Mouse (Mus musculus): ENCODE data around the gene Oaz1.

The Oaz1 gene

DNA sequence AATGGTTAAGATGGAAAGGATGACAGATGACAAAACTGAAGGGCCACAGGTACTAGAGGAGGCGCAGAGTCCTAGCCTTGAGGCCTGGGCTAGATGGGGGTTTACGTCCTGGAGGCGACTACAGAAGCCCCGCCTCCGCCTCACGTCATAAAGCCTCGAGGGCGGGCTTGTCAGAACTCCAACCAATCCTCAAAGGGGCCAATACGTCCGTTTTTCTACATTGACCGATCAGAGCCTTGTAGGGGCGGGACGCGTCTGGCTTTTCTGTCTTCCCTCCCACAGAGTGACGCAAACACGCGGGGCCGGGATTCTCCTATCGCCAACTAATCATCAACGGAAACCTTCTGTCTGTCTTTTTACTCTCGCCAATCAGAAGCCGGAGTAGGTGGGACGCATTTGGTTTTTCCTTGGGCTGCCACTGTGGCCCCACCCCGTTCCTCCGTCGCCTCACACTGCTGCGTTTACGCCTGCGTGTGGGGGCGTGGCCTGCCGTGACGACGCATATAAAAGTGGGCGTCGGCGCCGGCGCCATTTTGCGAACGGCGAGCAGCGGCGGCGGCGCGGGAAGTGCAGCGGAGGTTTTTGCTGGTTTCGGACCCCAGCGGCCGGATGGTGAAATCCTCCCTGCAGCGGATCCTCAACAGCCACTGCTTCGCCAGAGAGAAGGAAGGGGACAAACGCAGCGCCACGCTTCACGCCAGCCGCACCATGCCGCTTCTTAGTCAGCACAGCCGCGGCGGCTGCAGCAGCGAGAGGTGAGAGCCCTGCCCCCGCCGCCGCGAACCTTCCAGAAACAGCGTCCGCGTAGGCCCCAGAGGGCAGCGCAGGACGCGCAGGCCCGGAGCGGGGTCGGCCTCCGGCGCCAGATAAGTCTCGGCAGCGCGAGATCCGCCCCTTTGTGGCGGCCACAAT lies at the start of gene Oaz1:
TSS of gene Oaz1 (plus strand) at position 506 of the 912 bp plus-strand sequence.
- peak; percentile 100 for DNase-seq (ENCODE audit: low read depth, low spot score)

DNA sequence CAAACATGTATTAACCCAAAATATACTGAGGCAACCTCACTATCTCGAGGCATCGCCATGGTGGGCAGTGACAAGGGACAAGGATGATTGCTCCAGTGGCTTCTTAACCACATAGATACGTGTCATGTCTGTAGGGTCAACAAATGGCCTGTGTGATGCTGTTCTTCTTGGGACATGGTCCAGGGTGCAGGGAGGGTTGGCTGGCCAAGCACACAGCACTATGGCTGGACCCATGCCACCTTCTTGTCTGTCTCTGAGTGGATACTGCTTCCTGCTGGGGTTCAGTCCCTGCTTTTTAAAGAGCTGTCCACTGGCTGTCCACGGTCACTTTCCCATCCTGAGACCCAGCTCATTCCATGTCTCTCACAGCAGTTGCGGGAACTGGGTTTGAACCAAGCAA lies 49.3 kb upstream of the Oaz1 start:
- DNase-seq (ENCODE audit: low read depth, low spot score), result no peak

DNA sequence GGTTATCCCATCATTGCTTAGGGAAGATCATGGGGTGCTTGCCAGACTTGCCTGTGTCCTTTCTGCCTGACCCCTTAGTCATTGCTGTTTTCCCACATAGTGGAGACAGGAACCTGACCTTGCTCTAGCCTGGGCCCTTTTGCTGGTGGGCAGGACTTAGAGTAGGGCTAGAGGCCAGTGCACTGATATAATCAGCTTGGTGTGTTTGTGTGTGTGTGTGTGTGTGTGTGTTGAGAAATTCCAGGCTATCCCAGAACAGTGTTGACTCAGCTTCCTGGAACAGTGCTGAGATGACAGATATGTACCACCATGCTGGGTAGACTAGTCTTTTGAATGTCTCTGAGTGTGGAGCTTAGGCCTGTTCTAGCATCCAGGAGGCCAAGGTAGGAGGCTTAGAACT lies 46.9 kb upstream of the Oaz1 start:
- DNase-seq (ENCODE audit: low read depth, low spot score), result no peak

DNA sequence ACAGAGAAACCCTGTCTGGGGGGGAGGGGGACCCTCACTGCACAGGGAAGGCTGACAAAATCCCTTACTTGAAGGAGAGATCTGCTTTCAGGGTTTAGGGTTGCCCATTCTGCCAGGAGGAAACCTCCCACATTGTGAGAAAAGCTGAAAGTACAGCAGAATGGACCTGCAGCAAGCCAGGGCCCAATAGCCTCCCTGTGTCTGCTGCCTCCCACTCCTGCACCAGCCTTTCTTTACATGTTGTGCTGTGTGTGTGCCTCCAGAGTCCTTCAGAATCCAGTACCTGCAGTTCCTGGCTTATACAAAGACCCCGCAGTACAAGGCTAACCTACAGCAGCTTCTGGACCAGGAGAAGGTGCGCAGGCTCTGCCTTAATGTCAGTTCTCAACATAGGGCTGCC lies 42.2 kb upstream of the Oaz1 start:
- no peak for DNase-seq (ENCODE audit: low read depth, low spot score)

DNA sequence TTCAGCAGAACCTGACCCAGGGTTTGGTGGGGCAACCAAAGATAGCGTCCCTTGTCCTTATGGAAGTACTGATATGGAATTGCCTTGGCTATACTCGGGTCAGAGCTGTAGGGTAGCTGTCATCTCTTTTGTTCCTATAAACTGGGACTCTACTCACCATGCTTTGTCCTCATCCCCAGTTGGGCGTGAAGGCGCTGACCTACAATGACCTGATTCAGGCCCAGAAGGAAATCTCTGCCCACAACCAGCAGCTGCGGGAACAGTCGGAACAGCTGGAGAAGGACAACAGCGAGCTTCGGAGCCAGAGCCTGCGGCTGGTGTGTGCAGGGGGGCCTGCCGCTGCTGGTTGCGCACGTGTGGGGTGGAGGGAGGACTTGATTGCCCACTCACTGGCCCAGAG lies 41.6 kb upstream of the Oaz1 start:
- DNase-seq (ENCODE audit: low read depth, low spot score), result peak; percentile 47

DNA sequence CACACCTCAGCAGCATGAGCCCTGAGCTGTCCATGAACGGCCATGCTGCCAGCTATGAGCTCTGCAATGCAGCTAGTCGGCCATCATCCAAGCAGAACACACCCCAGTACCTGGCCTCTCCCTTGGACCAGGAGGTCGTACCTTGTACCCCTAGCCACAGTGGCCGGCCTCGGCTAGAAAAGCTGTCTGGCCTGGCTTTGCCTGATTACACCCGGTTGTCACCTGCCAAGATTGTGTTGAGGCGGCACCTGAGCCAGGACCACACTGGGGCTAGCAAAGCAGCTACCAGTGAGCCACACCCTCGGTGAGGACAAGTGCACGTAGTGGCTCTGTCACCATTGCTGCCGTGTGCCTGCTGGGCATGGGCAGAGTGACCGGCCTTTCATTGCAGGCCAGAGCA lies 40.5 kb upstream of the Oaz1 start:
- DNase-seq (ENCODE audit: low read depth, low spot score), result no peak

DNA sequence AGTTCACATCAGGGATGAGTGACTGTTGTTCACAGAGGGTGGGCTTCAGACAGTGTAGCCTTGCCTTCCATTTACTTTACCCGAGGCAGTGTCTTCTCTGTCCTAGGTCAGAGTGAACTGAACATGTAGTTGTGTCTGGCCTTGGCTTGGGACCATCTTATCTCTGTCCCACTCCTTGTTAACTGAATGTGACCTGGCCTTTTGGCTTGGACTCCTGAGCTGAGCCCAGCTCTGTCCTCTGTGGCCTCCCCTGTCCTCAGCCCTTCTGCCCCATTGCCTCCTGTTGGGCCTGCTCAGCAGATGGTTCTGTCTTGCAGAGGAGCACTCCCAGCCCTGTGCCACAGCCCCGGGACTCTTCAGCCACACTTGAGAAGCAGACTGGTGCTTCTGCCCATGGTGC lies 38.9 kb upstream of the Oaz1 start:
- no peak for DNase-seq (ENCODE audit: low read depth, low spot score)

DNA sequence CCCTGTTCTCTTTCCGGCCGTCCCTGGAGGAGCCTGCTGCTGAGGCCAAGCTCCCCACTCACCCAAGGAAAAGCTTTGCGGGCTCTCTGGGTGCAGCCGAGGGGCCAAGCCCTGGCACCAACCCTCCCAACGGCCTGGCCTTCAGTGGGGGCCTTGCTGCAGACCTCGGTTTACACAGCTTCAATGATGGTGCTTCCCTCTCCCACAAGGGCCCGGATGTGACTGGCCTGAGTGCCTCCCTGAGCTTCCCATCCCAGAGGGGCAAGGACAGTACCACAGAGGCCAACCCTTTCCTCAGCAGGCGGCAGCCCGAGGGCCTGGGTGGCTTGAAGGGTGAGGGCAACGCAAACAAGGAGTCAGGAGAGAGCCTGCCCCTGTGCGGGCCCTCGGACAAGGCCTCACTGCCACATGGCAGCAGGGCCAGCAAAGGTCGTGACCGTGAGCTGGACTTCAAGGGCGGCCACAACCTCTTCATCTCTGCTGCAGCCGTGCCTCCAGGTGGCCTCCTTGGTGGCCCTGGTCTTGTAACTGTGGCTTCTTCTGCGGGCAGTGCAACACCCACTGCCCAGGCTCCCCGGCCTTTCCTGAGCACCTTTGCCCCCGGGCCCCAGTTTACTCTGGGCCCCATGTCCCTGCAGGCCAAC lies 35.6 kb upstream of the Oaz1 start:
- DNase-seq (ENCODE audit: low read depth, low spot score), result no peak

DNA sequence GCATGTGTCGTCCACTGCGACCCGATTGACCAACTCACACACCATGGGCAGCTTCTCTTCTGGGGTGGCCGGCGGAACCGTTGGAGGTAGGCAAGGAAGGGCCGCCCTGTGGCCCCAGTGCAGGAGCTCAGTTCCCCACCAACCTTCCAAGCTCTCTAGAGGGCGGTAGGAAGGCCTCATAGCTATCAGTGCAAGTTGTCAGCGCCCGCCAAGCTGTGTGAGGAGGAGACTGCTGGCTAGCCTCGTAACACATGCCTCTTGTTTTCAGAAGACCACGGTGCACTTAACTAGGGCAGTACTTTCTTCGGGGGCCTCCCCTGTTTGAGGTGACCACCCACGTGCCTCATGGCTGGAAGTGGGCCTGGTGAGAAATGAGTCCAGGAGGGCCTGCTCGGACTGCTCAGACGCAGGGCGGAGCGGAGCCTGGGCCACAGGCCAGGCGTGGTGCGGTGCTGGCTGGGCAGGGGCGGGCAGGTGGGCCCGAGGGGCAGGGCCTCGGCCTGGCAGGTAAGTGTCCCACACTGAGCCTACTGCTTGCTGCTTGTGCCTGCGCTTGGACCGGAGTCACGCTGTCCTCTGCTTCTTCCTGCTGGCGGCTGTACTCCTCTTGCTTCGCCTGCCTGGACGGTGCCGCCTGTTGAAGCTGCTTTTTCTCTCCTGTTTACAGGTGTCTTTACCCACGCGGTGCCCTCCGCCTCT lies 34.8 kb upstream of the Oaz1 start:
- DNase-seq (ENCODE audit: low read depth, low spot score), result no peak

DNA sequence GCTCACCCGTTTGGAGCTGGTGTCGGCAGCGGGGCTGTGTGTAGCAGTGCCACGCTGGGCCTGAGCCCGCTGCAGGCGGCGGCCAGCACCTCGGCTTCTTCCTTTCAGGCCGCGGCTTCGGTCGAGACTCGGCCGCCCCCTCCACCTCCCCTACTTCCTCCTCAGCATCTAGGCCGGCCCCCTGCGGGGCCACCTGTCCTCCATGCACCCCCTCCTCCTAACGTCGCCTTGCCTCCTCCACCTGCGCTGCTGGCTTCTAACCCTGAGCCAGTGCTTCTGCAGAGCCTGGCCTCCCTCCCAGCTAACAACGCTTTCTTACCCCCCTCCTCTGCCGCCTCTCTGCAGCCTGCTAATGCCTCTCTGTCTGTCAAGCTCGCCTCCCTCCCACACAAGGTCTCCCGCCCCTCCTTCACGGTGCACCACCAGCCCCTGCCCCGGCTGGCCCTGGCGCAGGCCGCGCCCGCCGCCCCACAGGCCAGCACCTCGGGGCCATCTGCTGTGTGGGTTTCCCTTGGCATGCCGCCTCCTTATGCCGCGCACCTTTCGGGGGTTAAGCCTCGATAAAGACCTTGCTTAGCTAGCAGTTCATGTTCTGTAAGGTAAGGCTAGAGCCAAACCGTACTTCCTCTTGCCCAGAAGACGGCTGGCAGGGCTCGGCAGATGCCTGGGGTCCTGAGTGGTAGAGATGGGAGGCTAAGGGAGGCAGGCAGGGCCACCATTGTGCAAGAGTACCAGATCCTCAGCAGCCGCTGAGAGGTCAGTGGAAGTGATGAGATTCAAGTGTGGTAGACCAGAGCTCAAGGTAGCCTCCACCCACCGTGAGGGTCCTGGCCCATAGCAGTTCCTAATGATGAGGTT lies 34.1 kb upstream of the Oaz1 start:
- no peak for DNase-seq (ENCODE audit: low read depth, low spot score)

DNA sequence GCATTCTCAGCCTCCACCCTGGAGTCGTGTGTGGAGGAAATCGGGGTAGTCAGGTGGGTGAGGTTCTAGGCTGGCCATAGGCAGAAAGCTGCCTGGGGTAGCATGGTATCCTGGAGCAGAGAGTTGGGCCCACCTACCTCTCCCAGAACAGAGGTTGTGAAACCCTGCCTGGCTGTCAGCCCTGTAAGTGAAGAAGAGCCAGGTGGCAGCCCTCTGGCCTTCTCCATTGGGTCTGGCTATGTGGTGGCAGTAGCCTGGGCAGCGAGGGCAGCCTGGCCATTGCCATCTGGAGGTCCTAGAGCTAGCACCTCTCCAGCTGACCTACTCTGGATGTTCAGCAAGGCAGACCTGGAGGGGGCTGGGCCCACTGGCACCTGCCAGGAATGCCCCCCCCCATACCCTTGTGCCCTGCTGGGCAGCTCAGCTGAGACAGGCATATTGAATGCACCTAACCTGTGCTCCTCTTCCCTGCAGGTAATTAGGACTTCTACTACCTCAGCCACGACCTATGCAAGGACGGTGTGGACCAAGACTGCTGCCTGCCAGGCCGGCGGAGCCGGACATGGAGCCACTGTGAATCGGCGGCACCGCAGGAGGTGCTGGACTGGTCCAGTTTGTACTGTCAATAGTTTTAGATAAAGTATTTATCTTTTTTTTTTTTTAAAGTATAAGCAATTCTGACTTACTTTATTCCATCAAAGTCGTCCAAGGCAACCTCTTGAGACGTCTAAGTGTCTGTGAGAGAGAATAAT lies 33.2 kb upstream of the Oaz1 start:
- DNase-seq (ENCODE audit: low read depth, low spot score), result no peak

DNA sequence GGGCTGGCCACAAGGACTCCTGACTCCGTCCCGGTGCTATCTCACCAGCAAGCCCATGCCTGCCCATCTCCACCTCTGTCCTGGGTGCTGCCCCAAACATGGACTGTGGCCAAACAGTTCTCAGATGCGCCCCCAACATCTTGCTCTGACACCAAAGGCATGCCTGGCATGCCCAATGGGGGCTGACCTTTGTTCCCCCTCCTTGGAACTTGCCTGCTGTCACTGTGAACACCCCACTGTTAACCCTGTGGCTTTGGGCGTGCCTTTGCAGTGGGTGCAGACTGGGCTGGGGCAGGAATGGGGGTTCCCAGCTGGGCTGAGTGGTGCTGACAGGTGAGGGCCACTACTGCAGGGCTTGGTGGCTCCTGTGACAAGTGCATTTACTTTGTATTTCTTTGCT lies 32.7 kb upstream of the Oaz1 start:
- DNase-seq (ENCODE audit: low read depth, low spot score), result no peak

DNA sequence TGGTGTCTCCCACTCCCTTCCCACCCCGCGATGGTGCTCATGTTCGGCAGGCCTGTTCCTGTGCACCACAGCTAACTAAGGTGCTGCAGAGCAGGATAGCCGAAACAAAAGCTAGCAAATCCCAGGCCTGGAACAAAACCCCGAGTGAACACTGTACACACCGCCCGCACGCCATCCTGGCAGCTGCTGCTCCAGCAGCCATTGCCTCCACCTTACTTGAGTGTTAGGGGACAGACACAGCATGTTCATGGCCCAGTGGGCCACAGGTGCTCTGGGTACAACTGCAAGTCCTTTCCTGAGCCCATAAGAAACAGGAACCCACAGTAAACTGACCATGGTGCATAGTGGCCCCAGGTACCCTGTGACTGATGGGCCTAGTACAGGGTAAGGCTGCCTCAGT lies 31.7 kb upstream of the Oaz1 start:
- no peak for DNase-seq (ENCODE audit: low read depth, low spot score)

DNA sequence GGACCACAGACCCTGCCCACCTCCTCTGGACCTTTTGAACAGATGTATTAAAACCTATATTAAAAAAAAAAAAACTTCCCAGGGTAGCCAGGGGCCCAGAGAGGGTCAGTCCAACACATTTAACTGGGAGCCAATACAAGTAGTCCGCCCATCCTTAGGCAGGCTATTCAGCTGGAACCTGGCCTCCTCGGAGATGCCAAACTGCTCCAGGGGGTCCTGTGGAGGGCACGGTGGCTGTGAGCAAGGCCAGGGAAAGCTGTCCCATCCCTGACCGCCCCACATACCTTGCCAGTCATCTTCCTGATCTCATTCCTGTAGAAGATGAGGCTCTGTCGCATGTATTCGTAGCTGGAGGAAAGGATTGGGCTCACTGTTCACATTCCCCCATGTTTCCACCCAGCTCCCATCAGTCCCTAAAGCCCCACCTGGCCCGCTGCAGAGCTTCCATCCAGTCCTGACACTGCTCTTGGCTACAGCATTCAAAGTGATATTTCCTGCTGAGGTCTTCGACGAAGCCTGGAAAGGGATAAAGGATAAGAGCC lies 30.1 kb upstream of the Oaz1 start:
- no peak for DNase-seq (ENCODE audit: low read depth, low spot score)

DNA sequence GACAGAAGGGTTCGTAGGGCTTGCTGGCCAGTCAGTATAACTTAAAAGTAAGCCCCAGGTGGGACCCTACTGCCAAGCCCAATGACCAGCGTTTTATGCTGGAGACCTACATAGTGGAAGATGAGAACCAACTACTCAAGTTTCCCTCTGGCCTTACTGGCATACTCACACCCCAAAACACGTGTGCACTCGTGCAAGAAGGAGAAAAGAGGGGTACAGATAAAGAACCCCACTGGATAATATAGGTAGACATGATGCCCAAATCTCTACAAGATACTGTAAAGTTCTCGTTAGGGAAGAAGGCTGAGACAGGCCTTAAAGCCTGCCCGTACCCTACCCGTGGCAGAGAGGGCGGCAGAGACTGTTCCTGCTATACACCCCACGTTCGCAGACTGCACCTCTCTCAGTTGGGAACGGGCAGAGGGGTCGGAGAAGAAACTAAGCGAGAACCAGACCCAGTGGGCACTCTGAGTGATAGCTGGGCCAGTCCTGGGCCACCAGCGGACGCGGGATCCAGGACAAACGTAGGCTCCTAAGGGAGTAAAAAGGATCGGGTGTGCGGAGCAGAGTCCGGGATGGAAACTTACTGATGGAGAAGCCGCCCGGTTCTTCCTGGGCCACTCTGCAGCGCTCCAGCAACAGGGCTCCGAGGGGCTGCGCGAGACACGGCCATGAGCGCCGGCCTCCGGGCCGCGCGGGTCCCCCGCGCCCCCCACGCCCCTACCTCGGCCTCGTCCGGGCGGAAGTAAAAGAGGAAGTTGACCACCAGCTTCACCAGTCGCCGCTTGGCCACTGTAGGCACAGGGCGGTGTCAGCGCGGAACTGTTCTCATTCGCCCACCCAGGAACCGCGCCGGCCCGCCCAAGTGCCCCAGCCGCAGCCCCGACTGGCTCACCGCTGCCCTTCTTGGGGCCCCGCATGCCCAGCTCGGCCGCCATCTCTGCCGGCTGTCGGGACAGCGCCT lies 29.0 kb upstream of the Oaz1 start:
- peak; percentile 51 for DNase-seq (ENCODE audit: low read depth, low spot score)

DNA sequence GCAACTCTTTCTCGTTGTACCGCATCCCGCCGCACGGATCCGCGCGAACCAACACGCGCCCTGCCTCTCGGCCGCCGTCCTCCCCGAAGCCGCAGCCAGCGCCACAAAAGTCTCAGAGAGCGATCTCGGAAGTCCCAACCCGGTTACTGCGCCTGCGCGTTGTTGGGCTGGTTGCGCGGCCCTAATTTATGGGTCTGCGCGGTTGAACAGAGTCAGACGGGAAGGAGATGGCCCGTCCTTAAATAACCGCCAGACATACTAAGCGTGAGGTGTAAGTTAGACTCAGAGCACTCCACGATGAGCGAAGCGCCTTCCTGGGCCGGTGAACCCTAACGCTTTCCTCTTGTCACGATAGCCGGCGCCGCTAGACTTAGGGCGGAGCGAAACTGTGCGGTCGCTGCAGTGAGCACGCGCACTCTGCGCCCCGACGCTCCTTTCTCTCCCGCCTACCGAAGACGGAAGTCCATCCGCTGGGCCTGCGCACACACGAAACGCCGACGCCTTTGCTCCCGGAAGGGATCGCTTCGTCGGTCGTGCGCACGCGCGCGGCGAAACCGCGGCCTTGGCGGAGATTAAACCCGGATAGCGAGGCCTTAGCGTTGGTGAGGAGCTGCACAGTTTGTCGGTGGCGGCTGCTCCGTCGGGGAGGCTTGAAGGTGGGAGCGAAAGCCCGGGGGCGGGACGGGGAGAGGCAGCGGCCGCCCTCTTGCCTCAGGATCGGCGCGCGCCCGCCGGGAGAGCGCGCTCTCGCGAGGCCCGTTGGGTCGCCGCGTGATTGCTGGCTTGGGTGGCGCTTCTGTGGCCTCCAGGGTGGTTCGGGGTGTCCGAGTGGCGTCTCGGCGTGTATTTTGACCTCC lies 28.1 kb upstream of the Oaz1 start, which contains the start of the genes Sf3a2 and Plekhj1:
TSS of gene Sf3a2 (plus strand) at position 49 of the 857 bp plus-strand sequence.
TSS of gene Plekhj1 (minus strand) at position 477 of the 857 bp plus-strand sequence.
- DNase-seq (ENCODE audit: low read depth, low spot score), result peak; percentile 99

DNA sequence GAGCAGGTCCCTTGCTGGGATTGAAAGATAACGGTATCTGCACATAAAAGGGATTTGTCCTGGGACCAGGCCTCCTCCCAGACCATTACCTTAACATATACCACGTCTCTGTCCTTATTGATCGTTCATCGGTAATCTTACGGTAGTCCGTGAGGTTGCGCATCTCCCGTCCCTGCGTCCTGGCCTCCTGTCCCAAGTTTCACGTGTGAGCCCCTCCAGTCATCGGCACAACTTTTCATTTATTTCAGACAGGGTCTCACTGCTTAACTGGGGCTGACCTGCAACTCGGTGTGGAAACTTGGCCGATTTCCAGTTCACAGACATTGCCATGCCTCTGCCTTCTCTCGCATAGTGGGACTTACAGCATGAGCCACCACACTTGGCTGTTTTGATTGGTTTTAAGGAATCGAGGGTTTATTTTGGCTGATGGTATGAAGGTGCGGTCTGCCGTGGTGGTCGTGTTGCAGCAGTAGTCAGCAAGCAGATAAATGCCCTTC lies 27.3 kb upstream of the Oaz1 start:
- no peak for DNase-seq (ENCODE audit: low read depth, low spot score)
